Mouse (Mus musculus): ENCODE data around the gene Glrx.

Glrx gene

DNA sequence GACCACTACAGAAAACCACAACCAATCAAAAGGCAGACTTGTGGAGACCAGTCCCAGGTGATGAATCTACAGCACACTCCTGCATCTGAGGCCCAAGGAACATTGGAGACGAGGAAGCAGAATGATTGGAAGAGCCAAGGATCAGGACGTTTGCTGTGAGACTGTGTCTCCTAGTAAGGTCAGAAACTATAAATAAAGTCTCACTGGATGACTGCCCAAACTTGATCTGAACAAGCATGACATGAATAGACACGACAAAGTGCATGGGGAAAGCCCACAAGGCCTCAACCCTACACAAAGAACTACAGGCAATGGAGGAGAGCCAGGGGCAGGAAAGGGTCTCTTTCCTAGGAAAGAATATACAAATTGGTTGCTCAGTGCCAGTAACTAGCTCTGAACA, 44.1 kb downstream of the Glrx start:
- no peak for DNase-seq (ENCODE audit: low spot score in 2 of 2)

GRCm38 (mm10) chr13:75891868-75892267, 52.2 kb downstream of the Glrx start:
- DNase-seq (ENCODE audit: low spot score in 2 of 2), result no peak

DNA sequence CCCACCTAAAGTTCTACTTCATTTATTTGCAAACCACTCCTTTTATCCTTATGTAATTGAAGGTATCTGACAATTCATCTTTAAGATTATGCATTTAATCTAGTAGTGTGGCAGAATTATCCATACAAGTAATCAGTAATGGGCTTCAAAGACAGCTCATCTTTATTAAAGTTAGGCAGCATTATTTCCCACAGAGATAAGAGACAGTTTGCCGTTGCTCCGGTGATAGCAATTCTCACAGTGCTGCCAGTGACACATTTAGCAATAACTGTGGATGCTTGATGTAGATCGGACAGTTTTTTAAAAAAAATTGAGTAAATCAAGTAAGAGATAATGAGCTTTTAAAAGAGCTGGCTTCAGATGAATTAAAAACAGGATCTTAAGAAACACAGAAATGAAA, 52.6 kb downstream of the Glrx start:
- no peak for DNase-seq (ENCODE audit: low spot score in 2 of 2)

DNA sequence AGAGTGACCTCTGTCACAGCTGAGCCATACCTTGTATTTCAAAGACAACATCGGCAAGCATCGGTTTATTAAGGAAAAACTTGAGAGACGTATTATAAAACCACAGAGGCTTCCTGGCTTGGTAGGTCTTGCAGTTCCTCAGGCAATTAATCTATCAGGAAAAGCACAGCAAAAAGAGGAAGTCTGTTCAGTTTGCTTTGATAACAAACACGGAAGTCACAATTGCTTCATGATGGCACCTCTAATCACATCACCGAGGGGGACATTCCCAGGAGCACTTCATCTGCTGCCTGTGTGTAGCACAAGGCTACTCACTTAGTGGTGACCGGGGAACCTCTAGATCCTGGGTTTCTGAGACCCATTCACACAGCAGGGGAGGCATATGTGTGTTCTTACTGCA, 53.2 kb downstream of the Glrx start:
- DNase-seq (ENCODE audit: low spot score in 2 of 2), result no peak

Measured in right cerebral cortex, postnatal 36 days (tissue).